Mouse (Mus musculus): ENCODE measurements around the gene Slc5a9.

- TF ChIP-seq POLR2A (IDR thresholded peaks at IDR 0.05; ENCODE audit: insufficient read length, low read depth) = no peak
- TF ChIP-seq USF1 (IDR thresholded peaks at IDR 0.05; ENCODE audit: low read depth) = no peak
- TF ChIP-seq POLR2AphosphoS2 (IDR thresholded peaks at IDR 0.05; ENCODE audit: insufficient read length, low read depth) = no peak
- no peak for TF ChIP-seq TCF12 (IDR thresholded peaks at IDR 0.05; ENCODE audit: insufficient read depth, poor library complexity, severe bottlenecking)
- no peak for TF ChIP-seq CEBPB (IDR thresholded peaks at IDR 0.05; ENCODE audit: insufficient read depth, poor library complexity, severe bottlenecking)
- TF ChIP-seq MAX (IDR thresholded peaks at IDR 0.05; ENCODE audit: low read depth) = no peak
Measured at GRCm38 (mm10) chr4:111866701-111867100, 36.0 kb downstream of the Slc5a9 start.

Data from myocyte (in vitro differentiated cells).